22 mouse cellular contexts compared by ENCODE assay signal in genomic region chr4:132437857-132438256, GRCm38 (mm10). TPM values are rescaled to one million over a fixed set of nuclear protein-coding genes. Genes with fewer than 3 reads are reported as not detected.
A peak's percentile ranks its signal among the peaks of the same experiment; 100 is the strongest.
DNase-seq lines count a peak whose midpoint lies in the region; ATAC-seq and TF ChIP-seq lines count a peak whose summit lies in the region.
"Had no signal": no experiment of that assay in that cellular context is flagged by ENCODE, and none has a peak within 500 bp of the region (broad histone marks: within the 10 kb centered on the region; RNA-seq: fewer than 3 reads in every experiment).

No protein-coding gene starts in this region.

- no peak overlapping the region for H3K27ac ChIP-seq in kidney, embryonic 15.5 days
- H3K27ac ChIP-seq in kidney, embryonic 14.5 days (ENCODE audit: low read depth, low read length) = no peak overlapping the region
- H3K27ac ChIP-seq in ES-E14 (ENCODE audit: insufficient read depth, low read depth, low read length, poor library complexity, severe bottlenecking) = no peak overlapping the region
- no peak overlapping the region for H3K27ac ChIP-seq in liver, embryonic 14.5 days
- H3K27ac ChIP-seq: embryonic facial prominence, embryonic 10.5 days; gastrocnemius, adult 2 months; macrophage; midbrain, embryonic 10.5 days had no signal

- ATAC-seq in kidney, embryonic 15.5 days (replicated peaks; ENCODE audit: low FRiP score) = no peak
- ATAC-seq in kidney, embryonic 14.5 days (ENCODE audit: low FRiP score, low TSS enrichment) = no peak
- no peak for ATAC-seq in liver, embryonic 14.5 days (ENCODE audit: insufficient read depth)

- 49% methylated on average over 11 of the region's 11 CpGs for WGBS in kidney, embryonic 15.5 days
- 46% methylated on average over 11 of the region's 11 CpGs for WGBS in kidney, embryonic 14.5 days
- 39% methylated on average over 11 of the region's 11 CpGs for WGBS in liver, embryonic 14.5 days (ENCODE audit: insufficient replicate concordance)

- 0 out of 2 replicates have a peak, but pooled peaks cover 3% of the 10 kb centered on the region for H3K9me3 ChIP-seq in kidney, embryonic 15.5 days (replicated peaks)
- no peaks in the 10 kb centered on the region for H3K9me3 ChIP-seq in kidney, embryonic 14.5 days (ENCODE audit: control insufficient read depth, low read length)
- H3K9me3 ChIP-seq in ES-E14 (ENCODE audit: control insufficient read depth, insufficient read depth, low read depth, low read length) = no peaks in the 10 kb centered on the region
- H3K9me3 ChIP-seq in liver, embryonic 14.5 days (ENCODE audit: control insufficient read depth, low read length) = no peaks in the 10 kb centered on the region
- H3K9me3 ChIP-seq: embryonic facial prominence, embryonic 10.5 days; midbrain, embryonic 10.5 days had no signal

- TF ChIP-seq EP300 in liver, embryonic 14.5 days (IDR thresholded peaks at IDR 0.05; ENCODE audit: low read depth) = no peak

- no peaks in the 10 kb centered on the region for H3K27me3 ChIP-seq in kidney, embryonic 15.5 days
- no peaks in the 10 kb centered on the region for H3K27me3 ChIP-seq in kidney, embryonic 14.5 days (ENCODE audit: control insufficient read depth, insufficient read depth, low read length)
- H3K27me3 ChIP-seq in liver, embryonic 14.5 days (ENCODE audit: control insufficient read depth, insufficient read depth, low read length) = no peaks in the 10 kb centered on the region
- H3K27me3 ChIP-seq: heart, embryonic 12.5 days had no signal

- no peaks in the 10 kb centered on the region for H3K36me3 ChIP-seq in kidney, embryonic 15.5 days
- no peaks in the 10 kb centered on the region for H3K36me3 ChIP-seq in kidney, embryonic 14.5 days (ENCODE audit: control insufficient read depth, insufficient read depth, low read length)
- H3K36me3 ChIP-seq in ES-E14 (ENCODE audit: control insufficient read depth, insufficient read depth, low read length, poor library complexity, severe bottlenecking) = no peaks in the 10 kb centered on the region
- H3K36me3 ChIP-seq in liver, embryonic 14.5 days (replicated peaks; ENCODE audit: control insufficient read depth, insufficient read depth, low read depth) = no peaks in the 10 kb centered on the region
- H3K36me3 ChIP-seq: embryonic facial prominence, embryonic 10.5 days; heart, embryonic 12.5 days; midbrain, embryonic 10.5 days had no signal

- in situ Hi-C loops in ES-E14 (cut with MboI; ENCODE audit: low sequenced_read_pairs in 2 of 2, unreplicated experiment in 2 of 2) = no loop called here

- TF ChIP-seq CTCF in liver, embryonic 14.5 days (IDR thresholded peaks at IDR 0.05; ENCODE audit: low read depth) = no peak

- 0 out of 2 replicates have a peak overlapping the region, but pooled peaks have one; percentile 7 for H3K9ac ChIP-seq in kidney, embryonic 15.5 days
- no peak overlapping the region for H3K9ac ChIP-seq in kidney, embryonic 14.5 days (ENCODE audit: low read depth, low read length)
- H3K9ac ChIP-seq in ES-E14 (ENCODE audit: insufficient read depth, low read depth, low read length, poor library complexity, severe bottlenecking) = no peak overlapping the region
- H3K9ac ChIP-seq in liver, embryonic 14.5 days (replicated peaks) = no peak overlapping the region
- H3K9ac ChIP-seq: heart, embryonic 12.5 days had no signal

- 0 out of 2 replicates have a peak overlapping the region, but pooled peaks have one; percentile 9 for H3K4me2 ChIP-seq in kidney, embryonic 15.5 days
- H3K4me2 ChIP-seq in kidney, embryonic 14.5 days (replicated peaks; ENCODE audit: low read depth, low read length) = no peak overlapping the region
- H3K4me2 ChIP-seq in liver, embryonic 14.5 days (ENCODE audit: low read depth) = peak overlapping the region; percentile 40
- H3K4me2 ChIP-seq: heart, embryonic 12.5 days had no signal

- H3K4me1 ChIP-seq in kidney, embryonic 15.5 days = peaks cover 9% of the 10 kb centered on the region
- H3K4me1 ChIP-seq in kidney, embryonic 14.5 days (ENCODE audit: control insufficient read depth, insufficient read depth, low read length) = 0 out of 2 replicates have a peak, but pooled peaks cover 4% of the 10 kb centered on the region
- peaks cover 0 to 7% of the 10 kb centered on the region in 2 experiments; a peak in 1 of 4 replicates for H3K4me1 ChIP-seq in ES-E14 (ENCODE audit: control insufficient read depth in 2 of 2, insufficient read depth in 2 of 2, low read length in 2 of 2, poor library complexity in 1 of 2)
- H3K4me1 ChIP-seq in liver, embryonic 14.5 days (replicated peaks; ENCODE audit: control insufficient read depth in 2 of 2, insufficient read depth in 2 of 2, low read length in 1 of 2) = peaks cover 3 to 10% of the 10 kb centered on the region in 2 experiments; a peak in 3 of 4 replicates

- DNase-seq in ES-E14 (ENCODE audit: low read depth, low spot score) = no peak
- DNase-seq in embryo, embryonic 9.5 days (ENCODE audit: extremely low spot score) = peak; percentile 17
- DNase-seq in liver, embryonic 14.5 days (ENCODE audit: low read depth in 3 of 3, low spot score in 3 of 3) = no peak
- DNase-seq in right cerebral cortex, postnatal 4 days = no peak
- no peak for DNase-seq in cerebellum, adult 9-10 months
- DNase-seq: adrenal gland, adult 8-10 months; B cell, adult 2 months; cerebellum, postnatal 10 days; gastrocnemius, adult 2 months; heart, adult 11 months; kidney, adult 9 months; layer of hippocampus, postnatal 36 days; left cerebral cortex, postnatal 4 days; lung, adult 18-20 months; right cerebral cortex, postnatal 14 days; thymus, adult 2 months had no signal

- no peak overlapping the region for H3K4me3 ChIP-seq in kidney, embryonic 15.5 days (replicated peaks)
- H3K4me3 ChIP-seq in kidney, embryonic 14.5 days (ENCODE audit: low read length) = no peak overlapping the region
- H3K4me3 ChIP-seq in ES-E14 (ENCODE audit: insufficient read depth in 1 of 2, low read depth in 1 of 2, low read length in 2 of 2, poor library complexity in 1 of 2, severe bottlenecking in 1 of 2) = no peak overlapping the region
- H3K4me3 ChIP-seq in liver, embryonic 14.5 days (ENCODE audit: insufficient read depth in 1 of 2, low read depth in 2 of 2, low read length in 2 of 2) = no peak overlapping the region
- H3K4me3 ChIP-seq: embryonic facial prominence, embryonic 10.5 days; gastrocnemius, adult 2 months; heart, embryonic 12.5 days; midbrain, embryonic 10.5 days had no signal

TF ChIP-seq in ES-E14, 5 proteins besides CTCF, POLR2A, EP300 and RAD21:
- TF ChIP-seq HCFC1 (IDR thresholded peaks at IDR 0.05; ENCODE audit: borderline replicate concordance, insufficient read depth, low read length) (no peak), MAFK (IDR thresholded peaks at IDR 0.05; ENCODE audit: insufficient read depth, low read depth, low read length) (peak; percentile 36; the same call in 1 of the 2 replicates), CHD2 (IDR thresholded peaks at IDR 0.05; ENCODE audit: low read depth, low read length) (no peak)

RNA-seq across cellular contexts. Expression of gene Phactr4, which starts 15.6 kb away (rescaled TPM):
- 25.6 and 27.3 TPM in 2 replicates for polyA plus RNA-seq in kidney, embryonic 15.5 days (2015; fragmentation: Nextera tagmentation; extraction: Ambion mirVana)
- polyA plus RNA-seq in kidney, embryonic 14.5 days (2014; fragmentation: Nextera tagmentation; extraction: Ambion mirVana) = 22.3 and 31.8 TPM in 2 replicates
- 4.0 and 7.8 TPM in 2 replicates for total RNA-seq in ES-E14 (2012; rRNA removed)
- 6.2 and 7.4 TPM in 2 replicates for polyA plus RNA-seq in liver, embryonic 14.5 days (2012; rRNA removed)
- polyA plus RNA-seq in liver, embryonic 14.5 days (2014; fragmentation: Nextera tagmentation; extraction: Ambion mirVana) = 10.9 and 14.0 TPM in 2 replicates

RNA-seq across cellular contexts. Expression of gene Med18, which starts 25.9 kb away (rescaled TPM):
- 25.2 and 25.6 TPM in 2 replicates for polyA plus RNA-seq in kidney, embryonic 15.5 days (2015; fragmentation: Nextera tagmentation; extraction: Ambion mirVana)
- polyA plus RNA-seq in kidney, embryonic 14.5 days (2014; fragmentation: Nextera tagmentation; extraction: Ambion mirVana) = 19.3 and 24.5 TPM in 2 replicates
- 29.7 and 32.8 TPM in 2 replicates for total RNA-seq in ES-E14 (2012; rRNA removed)
- polyA plus RNA-seq in liver, embryonic 14.5 days (2012; rRNA removed) = 4.0 and 4.3 TPM in 2 replicates
- 3.4 and 3.9 TPM in 2 replicates for polyA plus RNA-seq in liver, embryonic 14.5 days (2014; fragmentation: Nextera tagmentation; extraction: Ambion mirVana)
